Mouse (Mus musculus): ENCODE data around the gene Abcb1a.
"Not testable (repeated sequence)": the region's sequence is repeated elsewhere in the genome, so short reads cannot be mapped to it uniquely, and the experiment has no call there.

Abcb1a gene

GRCm38 (mm10) chr5:8727760-8728159 is 67.9 kb downstream of the Abcb1a start:
- DNase-seq (ENCODE audit: low spot score): no peak

GRCm38 (mm10) chr5:8732639-8733038 is 72.8 kb downstream of the Abcb1a start:
- no peak for DNase-seq (ENCODE audit: low spot score)

GRCm38 (mm10) chr5:8733307-8733706 is 73.4 kb downstream of the Abcb1a start:
- not testable (repeated sequence) for DNase-seq (ENCODE audit: low spot score)

- DNase-seq (ENCODE audit: low spot score): no peak
These were observed 76.5 kb downstream of the Abcb1a start for GRCm38 (mm10) chr5:8736389-8736788.

- no peak for DNase-seq (ENCODE audit: low spot score)
These were observed 77.2 kb downstream of the Abcb1a start for GRCm38 (mm10) chr5:8737062-8737461.

- not testable (repeated sequence) for DNase-seq (ENCODE audit: low spot score)
These were observed 87.4 kb downstream of the Abcb1a start for GRCm38 (mm10) chr5:8747244-8747643.

GRCm38 (mm10) chr5:8772866-8773265 is 113.0 kb downstream of the Abcb1a start:
- no peak for DNase-seq (ENCODE audit: low spot score)

- no peak for DNase-seq (ENCODE audit: low spot score)
These were observed 118.4 kb downstream of the Abcb1a start for GRCm38 (mm10) chr5:8778311-8778710.

- DNase-seq (ENCODE audit: low spot score): no peak
These were observed 118.9 kb downstream of the Abcb1a start for GRCm38 (mm10) chr5:8778751-8779150.

- DNase-seq (ENCODE audit: low spot score): no peak
These were observed 132.4 kb downstream of the Abcb1a start for GRCm38 (mm10) chr5:8792281-8792680.

Data from ovary, postnatal 14 days (tissue).